Mouse (Mus musculus): ENCODE measurements around the gene Npvf. TPM values are rescaled to one million over a fixed set of nuclear protein-coding genes. Genes with fewer than 3 reads are reported as not detected.
"Not testable (repeated sequence)": the region's sequence is repeated elsewhere in the genome, so short reads cannot be mapped to it uniquely, and the experiment has no call there.

Gene Npvf
- total RNA-seq, 2 experiments from 2014 or later: not detected

GRCm38 (mm10) chr6:50641898-50642297 lies 12.3 kb downstream of the Npvf start:
- no peak for DNase-seq (ENCODE audit: extremely low spot score in 1 of 2, low spot score in 1 of 2)

- DNase-seq (ENCODE audit: extremely low spot score in 1 of 2, low spot score in 1 of 2): no peak
Measured at GRCm38 (mm10) chr6:50640377-50640776, 13.9 kb downstream of the Npvf start.

GRCm38 (mm10) chr6:50639656-50640055 lies 14.6 kb downstream of the Npvf start:
- no peak for DNase-seq (ENCODE audit: extremely low spot score in 1 of 2, low spot score in 1 of 2)

- not testable (repeated sequence) for DNase-seq (ENCODE audit: extremely low spot score in 1 of 2, low spot score in 1 of 2)
Measured at GRCm38 (mm10) chr6:50626170-50626569, 28.1 kb downstream of the Npvf start.

GRCm38 (mm10) chr6:50618273-50618672 lies 36.0 kb downstream of the Npvf start:
- not testable (repeated sequence) for DNase-seq (ENCODE audit: extremely low spot score in 1 of 2, low spot score in 1 of 2)

GRCm38 (mm10) chr6:50601620-50602019 lies 52.6 kb downstream of the Npvf start:
- no peak for DNase-seq (ENCODE audit: extremely low spot score in 1 of 2, low spot score in 1 of 2)

Other genes starting within 250 kb of the Npvf start
- 10 to 100 TPM; 15.5 to 17.8 TPM for gene Osbpl3, start 198.2 kb downstream of the Npvf start, total RNA-seq (2021)
- 10 to 100 TPM; 44.0 to 48.0 TPM for gene Cycs, start 87.9 kb downstream of the Npvf start, total RNA-seq (2021)
- under 1 TPM; 0.19 to 0.30 TPM for gene 4921507P07Rik, start 57.8 kb downstream of the Npvf start, total RNA-seq (2021)

All from layer of hippocampus, postnatal 25 days (tissue).